ENCODE assay signal across 10 mouse cellular contexts in the genomic region with DNA sequence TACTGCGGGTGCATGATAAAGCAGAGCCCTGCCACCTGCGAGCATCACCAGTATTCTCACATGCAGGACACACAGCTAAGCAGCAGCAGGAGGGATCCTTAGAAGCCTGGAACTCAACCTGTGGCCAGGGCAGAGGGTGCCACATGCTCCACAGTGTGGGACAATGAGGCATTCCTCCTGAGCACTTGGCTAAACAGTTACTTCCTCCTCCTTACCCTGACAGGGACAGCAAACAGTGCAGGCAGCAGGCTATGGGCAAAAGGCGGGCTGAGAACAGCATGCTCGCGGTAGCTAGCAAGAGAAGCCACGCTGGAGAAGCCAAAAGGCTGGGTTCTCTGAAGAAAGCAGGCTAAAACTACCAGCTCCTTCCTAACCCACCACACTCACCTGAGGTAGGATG. TPM values are rescaled to one million over a fixed set of nuclear protein-coding genes. Genes with fewer than 3 reads are reported as not detected.
DNase-seq lines count a peak whose midpoint lies in the region; ATAC-seq lines count a peak whose summit lies in the region.
"Had no signal": no experiment of that assay in that cellular context is flagged by ENCODE, and none has a peak within 500 bp of the region (broad histone marks: within the 10 kb centered on the region; RNA-seq: fewer than 3 reads in every experiment).

No protein-coding gene starts in this region.

- DNase-seq in heart, postnatal 25 days (ENCODE audit: low spot score): no peak
- DNase-seq in embryonic facial prominence, embryonic 14.5 days (ENCODE audit: low spot score): no peak
- no peak for DNase-seq in urinary bladder, postnatal 25 days (ENCODE audit: low spot score)
- no peak for DNase-seq in embryo, embryonic 10 days (ENCODE audit: low spot score)

- peak overlapping the region; percentile 11 for H3K4me2 ChIP-seq in heart, embryonic 12.5 days
- H3K4me2 ChIP-seq in embryonic facial prominence, embryonic 14.5 days (ENCODE audit: low read depth, low read length): no peak overlapping the region
- no peak overlapping the region for H3K4me2 ChIP-seq in neural tube, embryonic 13.5 days

- H3K4me3 ChIP-seq in heart, embryonic 12.5 days: no peak overlapping the region
- peak overlapping the region; percentile 86 for H3K4me3 ChIP-seq in megakaryocyte, embryonic 14.5 days (replicated peaks)
- no peak overlapping the region for H3K4me3 ChIP-seq in embryonic facial prominence, embryonic 14.5 days (ENCODE audit: low read depth, low read length)
- no peak overlapping the region for H3K4me3 ChIP-seq in neural tube, embryonic 13.5 days

- no peak for ATAC-seq in heart, embryonic 12.5 days (ENCODE audit: insufficient number of reproducible peaks, low FRiP score)
- ATAC-seq in megakaryocyte, adult 5-6 weeks (ENCODE audit: poor library complexity, severe bottlenecking): no peak
- ATAC-seq in embryonic facial prominence, embryonic 14.5 days (ENCODE audit: low read depth): no peak
- no peak for ATAC-seq in neural tube, embryonic 13.5 days (ENCODE audit: low read depth)
- ATAC-seq: inflammation-experienced regulatory T-cells, adult 6 months; Patski had no signal

- peaks cover 84% of the 10 kb centered on the region for H3K4me1 ChIP-seq in heart, embryonic 12.5 days (replicated peaks)
- peaks cover 100% of the 10 kb centered on the region for H3K4me1 ChIP-seq in megakaryocyte, embryonic 14.5 days
- H3K4me1 ChIP-seq in embryonic facial prominence, embryonic 14.5 days (ENCODE audit: control insufficient read depth, insufficient read depth, low read length): peaks cover 27% of the 10 kb centered on the region
- peaks cover 27% of the 10 kb centered on the region for H3K4me1 ChIP-seq in neural tube, embryonic 13.5 days (replicated peaks)

- WGBS in heart, embryonic 12.5 days: 17% methylated on average over 6 of the region's 6 CpGs
- 26% methylated on average over 6 of the region's 6 CpGs for WGBS in embryonic facial prominence, embryonic 14.5 days
- 15% methylated on average over 6 of the region's 6 CpGs for WGBS in neural tube, embryonic 13.5 days

- peak overlapping the region; percentile 67 for H3K9ac ChIP-seq in heart, embryonic 12.5 days
- H3K9ac ChIP-seq in embryonic facial prominence, embryonic 14.5 days (ENCODE audit: low read depth, low read length): 0 out of 2 replicates have a peak overlapping the region, but pooled peaks have one; percentile 2
- peak overlapping the region; percentile 13; the same call in 1 of the 2 replicates for H3K9ac ChIP-seq in neural tube, embryonic 13.5 days

- H3K9me3 ChIP-seq in heart, embryonic 12.5 days (replicated peaks): no peaks in the 10 kb centered on the region
- H3K9me3 ChIP-seq in megakaryocyte, embryonic 14.5 days: no peaks in the 10 kb centered on the region
- H3K9me3 ChIP-seq in embryonic facial prominence, embryonic 14.5 days (ENCODE audit: control insufficient read depth, low read length): no peaks in the 10 kb centered on the region
- H3K9me3 ChIP-seq in neural tube, embryonic 13.5 days: no peaks in the 10 kb centered on the region

- intact Hi-C loops in heart, postnatal 25 days (cut with DNase I): no loop called here

- H3K36me3 ChIP-seq in heart, embryonic 12.5 days: peaks cover 33% of the 10 kb centered on the region
- H3K36me3 ChIP-seq in megakaryocyte, embryonic 14.5 days (replicated peaks; ENCODE audit: low read length): peaks cover 97% of the 10 kb centered on the region
- H3K36me3 ChIP-seq in embryonic facial prominence, embryonic 14.5 days (ENCODE audit: control insufficient read depth, insufficient read depth, low read length): 0 out of 2 replicates have a peak, but pooled peaks cover 5% of the 10 kb centered on the region
- no peaks in the 10 kb centered on the region for H3K36me3 ChIP-seq in neural tube, embryonic 13.5 days

- no peaks in the 10 kb centered on the region for H3K27me3 ChIP-seq in heart, embryonic 12.5 days (replicated peaks)
- H3K27me3 ChIP-seq in megakaryocyte, embryonic 14.5 days (replicated peaks): no peaks in the 10 kb centered on the region
- H3K27me3 ChIP-seq in embryonic facial prominence, embryonic 14.5 days (replicated peaks; ENCODE audit: control insufficient read depth, insufficient read depth, low read length): no peaks in the 10 kb centered on the region
- no peaks in the 10 kb centered on the region for H3K27me3 ChIP-seq in neural tube, embryonic 13.5 days
- H3K27me3 ChIP-seq: Patski had no signal

- H3K27ac ChIP-seq in heart, embryonic 12.5 days (ENCODE audit: poor library complexity, severe bottlenecking): peak overlapping the region; percentile 78
- peak overlapping the region; percentile 61 for H3K27ac ChIP-seq in embryonic facial prominence, embryonic 14.5 days (replicated peaks; ENCODE audit: low read depth, low read length)
- no peak overlapping the region for H3K27ac ChIP-seq in neural tube, embryonic 13.5 days (replicated peaks)

RNA-seq across cellular contexts. Expression of gene Myh9, which starts 14.2 kb away (rescaled TPM):
- 41.9 and 42.0 TPM in 2 replicates for polyA plus RNA-seq in heart, embryonic 12.5 days (2016; fragmentation: Nextera tagmentation; extraction: Ambion mirVana)
- 100 to 1,000 TPM; 122 to 124 TPM for total RNA-seq in heart, postnatal 25 days (2021)
- polyA plus RNA-seq in megakaryocyte, embryonic 14.5 days (2012; ENCODE audit: insufficient read depth, low replicate concordance): 1,439 and 1,641 TPM in 2 replicates
- 464 and 549 TPM in 2 replicates for total RNA-seq in megakaryocyte, adult 5-6 weeks (2015)
- total RNA-seq in megakaryocyte, adult 5-6 weeks (2017): 759 and 878 TPM in 2 replicates
- polyA plus RNA-seq in embryonic facial prominence, embryonic 14.5 days (2014; fragmentation: Nextera tagmentation; extraction: Ambion mirVana): 48.8 and 53.7 TPM in 2 replicates
- 12.4 and 15.5 TPM in 2 replicates for polyA plus RNA-seq in neural tube, embryonic 13.5 days (2015; fragmentation: Nextera tagmentation; extraction: Ambion mirVana)

Comparison
In these comparisons a context has a peak if more than half of its experiments do, and no peak if none do; other contexts are left out.
1. H3K9ac ChIP-seq: peak in every context shown above with its lines; median percentile 67 in heart, embryonic 12.5 days; 13 in neural tube, embryonic 13.5 days; 2 in embryonic facial prominence, embryonic 14.5 days.
2. RNA of gene Myh9, which starts 14.2 kb away (polyA plus RNA-seq): 1,439 to 1,641 TPM in megakaryocyte, embryonic 14.5 days; 48.8 to 53.7 TPM in embryonic facial prominence, embryonic 14.5 days, 41.9 to 42.0 TPM in heart, embryonic 12.5 days and 12.4 to 15.5 TPM in neural tube, embryonic 13.5 days; every median in the first group is over 10 times any median in the second.